Mouse (Mus musculus) heart, embryonic 15.5 days (tissue): ENCODE data around the gene Mvb12a. TPM values are rescaled to one million over a fixed set of nuclear protein-coding genes. Genes with fewer than 3 reads are reported as not detected.

ENCODE experiments used
- ATAC-seq: fragments of 200-750 bp; cut with Nextera tagmentation; replicated peaks from 2 replicates; pipeline ENCODE4 v1.8.0; 2017; ENCODE audit warnings: low read depth, moderate TSS enrichment; ENCODE audit not compliant: insufficient number of reproducible peaks, insufficient read depth, low FRiP score
- H3K27ac ChIP-seq: fragments of 300-500 bp; sonication (generic); 2 replicates; pipeline ENCODE4 v1.5.1; 2015; ENCODE audit warnings: mild to moderate bottlenecking, inconsistent platforms
- H3K27me3 ChIP-seq: fragments of 300-500 bp; sonication (generic); 2 replicates; pipeline ENCODE4 v1.6.1; 2015; ENCODE audit warnings: inconsistent platforms
- H3K36me3 ChIP-seq: fragments of 300-500 bp; sonication (generic); 2 replicates; pipeline ENCODE4 v1.6.1; 2015; ENCODE audit warnings: mild to moderate bottlenecking, inconsistent platforms
- H3K4me1 ChIP-seq: fragments of 300-500 bp; sonication (generic); replicated peaks from 2 replicates; pipeline ENCODE4 v1.6.1; 2015; ENCODE audit warnings: inconsistent platforms
- H3K4me2 ChIP-seq: fragments of 300-500 bp; sonication (generic); 2 replicates; pipeline ENCODE4 v1.6.1; 2015; ENCODE audit warnings: inconsistent platforms, mild to moderate bottlenecking, moderate library complexity
- H3K4me3 ChIP-seq: fragments of 300-500 bp; sonication (generic); 2 replicates; pipeline ENCODE4 v1.5.1; 2015; ENCODE audit warnings: mild to moderate bottlenecking, inconsistent platforms
- H3K9ac ChIP-seq: fragments of 300-500 bp; sonication (generic); 2 replicates; pipeline ENCODE4 v1.6.1; 2015; ENCODE audit warnings: mild to moderate bottlenecking, inconsistent platforms
- H3K9me3 ChIP-seq: fragments of 300-500 bp; sonication (generic); replicated peaks from 2 replicates; pipeline ENCODE4 v1.6.1; 2016; ENCODE audit warnings: inconsistent platforms
- WGBS: fragments of 180-500 bp; shearing (Covaris S2); methylation state at CpG from one replicate; pipeline ENCODE4 v1.1.7; 2015; ENCODE audit warnings: mixed read lengths; 5-methylcytosine and 5-hydroxymethylcytosine counted together
- polyA plus RNA-seq: library from polyadenylated mRNA; unstranded; fragments of >200 nt; fragmentation: Nextera tagmentation; extraction: Ambion mirVana; gene quantifications from 2 replicates; pipeline ENCODE4 v1.2.1, GENCODE M21; 2015

Mvb12a gene
- polyA plus RNA-seq, 1 experiment from 2014 or later: 51.1 TPM

- no peaks in the 10 kb centered on the region for H3K9me3 ChIP-seq
- H3K27ac ChIP-seq: no peak overlapping the region
- ATAC-seq: no peak
- H3K27me3 ChIP-seq: peaks cover 6% of the 10 kb centered on the region
- H3K4me1 ChIP-seq: peaks cover 38% of the 10 kb centered on the region
- 60% methylated on average over 7 of the region's 7 CpGs for WGBS
- no peaks in the 10 kb centered on the region for H3K36me3 ChIP-seq
- H3K4me2 ChIP-seq: no peak overlapping the region
- no peak overlapping the region for H3K4me3 ChIP-seq
- no peak overlapping the region for H3K9ac ChIP-seq
Observed at GRCm38 (mm10) chr8:71567587-71567986, 24.9 kb downstream of the Mvb12a start.

- peak within 1 kb of the TSS; percentile 95 for H3K4me2 ChIP-seq
- no peaks in the 10 kb centered on the region for H3K9me3 ChIP-seq
- H3K4me3 ChIP-seq: peak within 1 kb of the TSS; percentile 70
- H3K27me3 ChIP-seq: 0 out of 2 replicates have a peak, but pooled peaks cover 5% of the 10 kb centered on the region
- H3K36me3 ChIP-seq: no peaks in the 10 kb centered on the region
- peak; percentile 8; the same call in 1 of the 2 replicates for ATAC-seq
- H3K27ac ChIP-seq: peak within 1 kb of the TSS; percentile 78
- H3K4me1 ChIP-seq: peaks cover 39% of the 10 kb centered on the region
- 17% methylated on average over 13 of the region's 13 CpGs for WGBS
- H3K9ac ChIP-seq: peak within 1 kb of the TSS; percentile 60
Observed at GRCm38 (mm10) chr8:71568387-71568937, 25.7 kb downstream of the Mvb12a start, which contains the start of gene Slc27a1. TSS of gene Slc27a1 (plus strand) at chr8:71568882.

GRCm38 (mm10) chr8:71568941-71569340 is 26.2 kb downstream of the Mvb12a start:
- Histone ChIP-seq H3K4me3 (peak overlapping the region; percentile 70), H3K4me2 (peak overlapping the region; percentile 95), H3K27me3 (0 out of 2 replicates have a peak, but pooled peaks cover 2% of the 10 kb centered on the region), H3K9ac (peak overlapping the region; percentile 60), H3K4me1 (peaks cover 39% of the 10 kb centered on the region), H3K36me3 (no peaks in the 10 kb centered on the region), H3K27ac (peak overlapping the region; percentile 78), H3K9me3 (no peaks in the 10 kb centered on the region)
- ATAC-seq: 0 out of 2 replicates have a peak, but pooled peaks have one; percentile 1
- 33% methylated on average over 6 of the region's 6 CpGs for WGBS

- Histone ChIP-seq H3K4me3 (peak overlapping the region; percentile 70), H3K36me3 (no peaks in the 10 kb centered on the region), H3K9me3 (no peaks in the 10 kb centered on the region), H3K4me1 (peaks cover 44% of the 10 kb centered on the region), H3K9ac (peak overlapping the region; percentile 60), H3K27me3 (0 out of 2 replicates have a peak, but pooled peaks cover 2% of the 10 kb centered on the region), H3K27ac (peak overlapping the region; percentile 78), H3K4me2 (peak overlapping the region; percentile 95)
- ATAC-seq: peak; percentile 74
- under 1% methylated on average over 51 of the region's 51 CpGs for WGBS
Observed at GRCm38 (mm10) chr8:71569366-71570290, 26.9 kb downstream of the Mvb12a start.

GRCm38 (mm10) chr8:71570291-71570954 is 27.7 kb downstream of the Mvb12a start:
- Histone ChIP-seq H3K4me1 (peaks cover 44% of the 10 kb centered on the region), H3K9ac (peak overlapping the region; percentile 66), H3K27ac (peak overlapping the region; percentile 78), H3K4me2 (peak overlapping the region; percentile 95), H3K27me3 (0 out of 2 replicates have a peak, but pooled peaks cover 2% of the 10 kb centered on the region), H3K36me3 (no peaks in the 10 kb centered on the region), H3K9me3 (no peaks in the 10 kb centered on the region), H3K4me3 (peak overlapping the region; percentile 70)
- ATAC-seq: peak; percentile 78
- 1% methylated on average over 41 of the region's 41 CpGs for WGBS

- H3K27me3 ChIP-seq: 0 out of 2 replicates have a peak, but pooled peaks cover 2% of the 10 kb centered on the region
- WGBS: 84% methylated on average over 2 of the region's 2 CpGs
- H3K9ac ChIP-seq: no peak overlapping the region
- no peak overlapping the region; the same call in 1 of the 2 replicates for H3K4me2 ChIP-seq
- H3K4me1 ChIP-seq: peaks cover 44% of the 10 kb centered on the region
- no peak overlapping the region for H3K27ac ChIP-seq
- H3K36me3 ChIP-seq: no peaks in the 10 kb centered on the region
- ATAC-seq: no peak
- H3K4me3 ChIP-seq: no peak overlapping the region
- H3K9me3 ChIP-seq: no peaks in the 10 kb centered on the region
Observed at GRCm38 (mm10) chr8:71572077-71572476, 29.4 kb downstream of the Mvb12a start.

GRCm38 (mm10) chr8:71572847-71573633 is 30.3 kb downstream of the Mvb12a start:
- peak overlapping the region; percentile 11; the same call in 1 of the 2 replicates for H3K27ac ChIP-seq
- H3K9ac ChIP-seq: no peak overlapping the region
- no peak for ATAC-seq
- no peak overlapping the region for H3K4me3 ChIP-seq
- no peak overlapping the region for H3K4me2 ChIP-seq
- no peaks in the 10 kb centered on the region for H3K36me3 ChIP-seq
- H3K27me3 ChIP-seq: 0 out of 2 replicates have a peak, but pooled peaks cover 2% of the 10 kb centered on the region
- peaks cover 44% of the 10 kb centered on the region for H3K4me1 ChIP-seq
- no peaks in the 10 kb centered on the region for H3K9me3 ChIP-seq
- WGBS: 54% methylated on average over 9 of the region's 9 CpGs

GRCm38 (mm10) chr8:71574426-71574825 is 31.7 kb downstream of the Mvb12a start:
- Histone ChIP-seq H3K4me2 (no peak overlapping the region), H3K9me3 (no peaks in the 10 kb centered on the region), H3K9ac (no peak overlapping the region), H3K36me3 (no peaks in the 10 kb centered on the region), H3K27me3 (0 out of 2 replicates have a peak, but pooled peaks cover 2% of the 10 kb centered on the region), H3K4me3 (no peak overlapping the region), H3K27ac (no peak overlapping the region), H3K4me1 (peaks cover 32% of the 10 kb centered on the region)
- 63% methylated on average over 7 of the region's 7 CpGs for WGBS
- no peak for ATAC-seq

- Histone ChIP-seq H3K4me3 (no peak overlapping the region), H3K9me3 (no peaks in the 10 kb centered on the region), H3K27ac (no peak overlapping the region), H3K4me2 (no peak overlapping the region), H3K4me1 (peaks cover 26% of the 10 kb centered on the region), H3K36me3 (no peaks in the 10 kb centered on the region), H3K27me3 (0 out of 2 replicates have a peak, but pooled peaks cover 2% of the 10 kb centered on the region), H3K9ac (no peak overlapping the region)
- no peak for ATAC-seq
- WGBS: 38% methylated on average over 1 of the region's 1 CpGs
Observed at GRCm38 (mm10) chr8:71575020-71575419, 32.3 kb downstream of the Mvb12a start.

- ATAC-seq: no peak
- no peak overlapping the region for H3K4me3 ChIP-seq
- no peak overlapping the region for H3K9ac ChIP-seq
- no peak overlapping the region for H3K4me2 ChIP-seq
- peaks cover 8% of the 10 kb centered on the region for H3K4me1 ChIP-seq
- H3K27me3 ChIP-seq: no peaks in the 10 kb centered on the region
- H3K9me3 ChIP-seq: no peaks in the 10 kb centered on the region
- H3K36me3 ChIP-seq: peaks cover 5% of the 10 kb centered on the region; the same call in 1 of the 2 replicates
- no peak overlapping the region for H3K27ac ChIP-seq
- 54% methylated on average over 4 of the region's 4 CpGs for WGBS
Observed at GRCm38 (mm10) chr8:71577856-71578387, 35.2 kb downstream of the Mvb12a start.
